Mouse (Mus musculus) heart, postnatal 36 days (tissue): ENCODE measurements around the gene Efcab6. TPM values are rescaled to one million over a fixed set of nuclear protein-coding genes. Genes with fewer than 3 reads are reported as not detected.
A peak's percentile ranks its signal among the peaks of the same experiment; 100 is the strongest.
"Not testable (repeated sequence)": the region's sequence is repeated elsewhere in the genome, so short reads cannot be mapped to it uniquely, and the experiment has no call there.

Source experiments
- DNase-seq, 2 experiments: peaks; one replicate each; pipeline ENCODE4 v3.0.0; 2021 to 2022
- intact Hi-C: fragments of 180-260 bp; cut with DNase I; formaldehyde crosslinking; loops from one replicate; pipeline ENCODE4 v1.15.1; 2025
- total RNA-seq, 2 experiments: library from RNA; stranded (reverse); gene quantifications; 2 replicates each; pipeline ENCODE4 v1.2.3; 2021

Gene Efcab6
- not detected for total RNA-seq

DNA sequence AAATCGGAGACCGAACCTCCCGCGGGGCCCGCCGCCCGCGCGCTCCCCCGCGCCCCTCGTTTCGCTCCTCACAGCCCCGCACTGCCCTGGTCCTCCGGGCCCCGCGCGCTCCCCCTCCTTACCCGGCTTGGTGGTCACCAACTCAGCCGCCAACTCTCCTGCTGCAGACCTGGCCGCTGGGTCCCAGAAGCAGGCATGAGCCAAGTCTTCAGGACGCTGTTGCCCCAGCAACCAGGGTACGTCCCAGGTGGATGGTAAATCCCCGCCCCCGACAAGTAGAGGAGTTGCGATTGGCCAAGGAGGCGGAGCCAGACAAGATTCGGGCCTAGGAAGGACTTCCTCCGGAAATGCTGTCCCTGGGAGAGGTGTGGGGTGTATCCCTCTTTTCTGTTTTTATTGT is at the start of gene Efcab6:
Efcab6 (minus strand) TSS at position 240 of the 400 bp plus-strand sequence.
- no peak for DNase-seq
- intact Hi-C loops, result no loop called here

DNA sequence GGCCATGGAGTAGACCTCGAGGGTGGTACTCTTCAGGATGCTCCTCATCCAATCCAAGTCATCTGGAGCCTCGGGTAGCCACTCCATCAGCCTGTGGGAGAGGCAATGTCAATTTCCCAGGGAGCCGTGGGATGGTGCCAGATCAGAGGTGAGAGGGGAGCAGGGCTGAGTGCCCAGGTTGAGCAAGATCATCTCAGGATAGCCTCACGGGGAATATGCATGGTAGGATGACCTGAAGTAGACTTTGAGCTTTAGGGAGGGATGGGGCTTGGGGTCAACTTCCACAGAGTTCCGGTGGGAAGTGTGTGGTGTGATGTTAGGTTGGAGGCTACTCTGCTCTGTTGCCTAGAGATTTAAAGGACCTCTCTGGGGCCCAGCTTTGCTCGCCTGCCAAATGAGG is 48.7 kb upstream of the Efcab6 start:
- no peak for DNase-seq
- intact Hi-C loops, result no loop called here

DNA sequence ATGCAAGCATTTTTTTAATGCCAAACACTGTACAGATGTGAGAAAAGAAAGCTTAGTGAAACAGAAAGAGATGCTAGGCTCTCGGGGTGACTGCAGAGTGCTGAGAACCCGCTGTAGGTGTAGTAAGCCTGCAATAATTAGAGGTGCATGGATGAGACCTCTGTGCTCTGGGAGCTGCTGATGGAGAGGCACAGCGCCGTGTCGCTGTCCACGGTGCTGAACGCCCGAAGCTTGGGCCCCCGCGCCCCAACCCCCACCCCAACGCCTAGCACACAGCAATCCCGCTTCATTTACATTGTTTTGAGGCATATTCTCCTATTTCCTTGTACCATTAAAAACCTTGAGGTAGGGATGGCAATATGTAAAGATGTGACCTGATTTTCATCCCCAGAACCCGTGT is 43.7 kb upstream of the Efcab6 start:
- DNase-seq, result peak in 1 of 2 experiments; percentile 45

DNA sequence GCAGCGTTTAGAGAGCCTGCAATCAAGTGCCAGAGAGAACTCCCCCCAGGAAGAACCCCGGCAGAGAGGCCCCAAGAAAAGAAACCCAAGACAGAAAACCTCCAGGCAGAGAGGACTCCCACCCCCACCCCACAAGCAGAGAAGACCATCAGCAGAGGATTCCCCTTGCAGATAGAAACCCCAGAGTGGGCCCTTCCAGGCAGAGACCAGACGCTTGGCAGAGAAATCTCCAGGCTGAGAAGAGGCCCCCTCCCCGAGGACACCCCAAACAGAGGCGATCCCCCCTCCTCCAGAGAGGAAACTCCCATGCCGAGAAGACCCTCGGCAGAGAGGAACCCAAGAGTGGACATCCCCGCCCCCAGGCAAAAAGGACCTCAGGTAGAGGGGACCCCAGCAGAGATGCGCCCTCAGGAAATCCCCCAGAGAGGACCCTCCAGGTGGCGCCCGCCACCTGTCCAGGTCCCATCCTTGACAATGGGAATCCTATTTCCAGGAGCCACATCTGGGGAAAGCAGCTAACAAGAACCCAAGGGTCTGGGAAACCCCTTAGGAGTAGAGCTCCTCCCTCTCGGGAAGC is 40.8 kb upstream of the Efcab6 start:
- no peak for DNase-seq
- intact Hi-C loops, result no loop called here

More for the DNA sequence above, 43.7 kb upstream of the Efcab6 start:
- intact Hi-C loops, result no loop called here

DNA sequence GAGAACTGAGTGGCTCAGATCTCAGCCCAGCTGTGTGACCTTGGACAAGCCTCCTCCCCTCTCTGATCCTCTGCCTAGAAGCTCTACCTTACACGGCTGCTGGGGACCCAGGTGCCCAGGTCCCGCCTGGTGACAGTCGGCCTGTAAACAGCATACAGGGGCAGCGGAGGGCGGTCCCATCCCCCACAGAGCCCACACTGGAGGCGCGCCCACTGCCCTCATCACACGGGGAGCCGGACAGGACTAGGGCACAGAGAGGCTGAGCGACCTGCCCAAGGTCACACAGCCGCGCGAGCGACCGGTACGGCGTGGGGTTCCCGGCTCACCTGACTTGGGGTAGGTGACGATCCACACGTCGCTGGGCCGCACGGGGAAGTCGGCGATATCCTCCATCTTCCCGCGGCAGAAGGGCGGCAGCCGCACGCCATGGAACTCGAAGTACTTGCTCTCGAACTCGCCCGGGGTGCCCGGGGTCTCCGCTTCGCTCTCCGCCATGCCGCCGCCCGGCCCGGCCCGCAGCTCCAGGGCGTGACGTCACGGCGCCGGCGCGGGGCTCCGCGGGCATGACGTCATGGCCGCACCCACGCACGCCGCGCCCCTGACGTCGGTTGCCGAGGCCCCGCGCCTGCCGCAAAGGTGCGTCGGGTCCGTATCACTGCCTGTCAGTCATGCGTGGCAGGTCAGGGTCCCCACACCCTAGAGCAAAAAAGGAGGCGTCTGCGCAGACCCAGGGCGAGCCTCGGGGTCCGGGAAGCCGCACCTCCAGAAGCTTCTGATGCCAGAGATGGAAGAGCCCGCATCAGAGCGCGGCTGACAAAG is 40.1 kb upstream of the Efcab6 start, which contains the start of gene Sult4a1:
Sult4a1 (minus strand) TSS at position 650 of the 819 bp plus-strand sequence.
- intact Hi-C loops, result no loop called here
- DNase-seq, result no peak

DNA sequence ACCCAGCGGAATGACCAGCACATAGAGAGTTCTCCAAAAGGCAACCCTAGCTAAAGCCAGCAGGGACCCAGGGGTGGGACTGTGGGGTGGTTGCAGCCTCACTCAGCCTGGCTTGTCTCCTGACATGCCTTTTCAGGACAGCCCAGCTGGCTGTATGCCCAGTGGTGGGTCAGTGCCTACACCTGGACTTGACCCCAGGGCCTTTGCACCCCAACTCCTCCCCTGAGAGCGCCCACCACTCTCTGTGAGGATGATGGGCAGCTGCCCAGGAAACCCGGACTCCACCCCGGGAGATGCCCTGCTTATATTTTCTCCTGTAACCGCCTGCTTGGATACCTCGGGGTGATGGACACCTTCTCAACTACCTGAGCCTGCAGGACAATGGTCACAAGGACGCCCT is 39.4 kb upstream of the Efcab6 start:
- intact Hi-C loops, result no loop called here
- no peak for DNase-seq

DNA sequence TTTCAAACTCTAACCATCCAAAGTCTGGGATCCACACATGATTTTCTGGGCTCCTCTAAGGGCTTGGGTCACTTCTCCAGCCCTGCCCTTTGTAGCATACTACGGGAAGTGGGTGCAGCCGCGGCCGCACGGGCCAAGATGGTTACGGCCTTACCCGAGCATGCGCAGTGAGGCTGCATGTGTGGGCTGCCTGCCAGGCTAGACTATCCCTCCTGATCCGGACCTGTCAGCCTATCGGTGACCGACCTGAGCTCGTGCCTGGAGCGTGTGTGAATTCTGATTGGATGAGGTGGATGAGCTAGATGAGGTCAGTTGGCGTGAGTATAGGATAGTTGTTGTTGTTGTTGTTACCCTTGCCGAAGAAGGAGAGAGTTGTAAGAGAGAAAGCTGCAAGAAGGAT is 32.4 kb upstream of the Efcab6 start:
- intact Hi-C loops, result not testable (repeated sequence)

DNA sequence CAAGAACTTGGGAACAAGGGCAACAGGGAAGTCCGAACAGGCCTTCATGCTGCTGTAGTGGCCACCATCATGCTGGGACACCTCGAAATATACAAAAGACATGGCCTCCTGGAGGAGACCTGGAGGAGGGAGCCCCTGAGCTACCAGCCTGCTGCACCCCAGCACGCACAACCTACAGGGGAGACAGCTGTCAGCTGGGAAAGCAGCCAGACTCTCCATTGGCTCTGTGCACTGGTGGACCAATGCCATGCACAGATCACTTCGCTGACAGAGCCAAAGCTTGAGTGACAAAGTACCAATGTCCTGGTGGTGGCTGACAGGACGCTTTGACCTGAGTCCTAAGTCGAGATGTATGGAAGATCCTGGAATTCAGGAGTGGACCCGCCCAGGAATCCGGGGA is 30.9 kb upstream of the Efcab6 start:
- intact Hi-C loops, result no loop called here
- DNase-seq, result no peak

More for the DNA sequence above, 32.4 kb upstream of the Efcab6 start:
- not testable (repeated sequence) for DNase-seq

DNA sequence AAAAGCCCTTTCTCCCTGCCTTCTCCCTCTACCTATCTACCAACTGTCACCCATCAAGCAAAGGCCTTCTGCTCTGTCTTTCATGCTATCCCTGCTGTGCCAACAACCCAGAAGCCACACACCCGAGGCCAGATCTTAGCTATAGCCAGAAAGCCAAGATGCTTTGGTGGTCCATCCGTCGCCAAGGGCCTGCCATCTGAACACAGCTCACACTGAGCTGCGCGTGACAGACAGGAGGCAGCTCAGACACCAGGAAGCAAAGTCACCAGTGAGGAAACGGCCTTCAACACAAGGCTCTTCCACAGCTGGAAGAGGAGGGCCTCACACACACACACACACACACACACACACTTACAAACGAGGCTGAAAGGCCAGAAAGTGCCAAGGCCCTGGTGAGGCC is 29.7 kb upstream of the Efcab6 start:
- intact Hi-C loops, result no loop called here
- DNase-seq, result no peak

DNA sequence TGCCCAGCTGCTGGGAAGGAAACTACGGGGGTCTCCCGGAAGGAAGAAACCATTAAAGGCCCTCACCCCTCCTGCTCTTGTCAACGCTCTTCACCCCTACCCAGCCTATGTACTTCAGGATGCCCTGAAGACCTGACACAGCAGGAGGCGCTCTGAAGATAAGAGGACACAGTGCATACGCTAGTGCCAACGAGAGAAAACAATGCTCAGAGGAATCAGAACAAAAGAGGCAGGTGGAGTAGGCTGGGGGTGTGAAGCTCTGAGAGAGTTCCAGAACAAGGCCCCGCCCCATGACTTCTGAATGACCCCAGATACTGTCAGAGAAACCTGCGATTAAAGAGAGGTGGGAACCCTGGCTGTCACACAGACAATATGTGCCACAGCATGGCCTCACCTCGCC is 21.6 kb upstream of the Efcab6 start:
- DNase-seq, result no peak
- intact Hi-C loops, result no loop called here

DNA sequence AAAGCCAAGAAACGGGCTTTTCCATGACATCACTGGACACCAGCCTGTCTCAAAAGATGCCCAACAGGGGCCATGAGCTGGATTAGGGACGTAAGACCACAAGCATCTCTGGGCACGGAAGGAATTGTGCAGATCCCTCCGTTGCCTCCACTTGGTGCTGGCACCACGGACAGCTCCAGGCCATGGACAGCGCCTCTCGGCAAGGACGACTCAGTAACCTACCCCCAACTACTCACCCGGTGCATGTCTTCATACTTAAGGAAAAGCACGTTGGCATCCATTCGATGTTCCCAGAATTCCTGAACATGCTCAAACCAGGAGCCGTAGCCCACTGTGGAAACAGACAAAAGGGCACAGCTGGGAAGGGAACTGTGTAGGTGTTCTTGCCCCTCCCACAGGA is 21.2 kb upstream of the Efcab6 start:
- intact Hi-C loops, result no loop called here
- DNase-seq, result no peak

DNA sequence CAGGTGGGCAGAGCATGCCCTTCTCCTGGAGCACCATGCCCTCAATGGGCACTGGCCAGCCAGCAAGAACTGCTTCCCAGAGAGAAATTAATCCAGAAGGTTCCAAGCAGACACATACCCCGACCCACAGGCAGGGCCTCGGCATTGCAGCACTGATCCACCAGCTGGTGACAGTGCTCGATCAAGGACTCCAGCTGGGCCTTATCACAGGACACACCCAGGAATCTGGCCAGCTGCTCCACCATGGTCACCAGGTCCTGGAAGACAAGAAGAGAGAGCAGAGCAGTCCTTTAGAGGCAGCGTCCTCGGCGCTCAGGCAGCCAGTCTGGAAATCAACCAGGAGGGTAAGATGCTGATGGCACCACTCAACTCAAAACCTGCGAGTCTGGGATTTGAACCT is 14.9 kb upstream of the Efcab6 start:
- no peak for DNase-seq

DNA sequence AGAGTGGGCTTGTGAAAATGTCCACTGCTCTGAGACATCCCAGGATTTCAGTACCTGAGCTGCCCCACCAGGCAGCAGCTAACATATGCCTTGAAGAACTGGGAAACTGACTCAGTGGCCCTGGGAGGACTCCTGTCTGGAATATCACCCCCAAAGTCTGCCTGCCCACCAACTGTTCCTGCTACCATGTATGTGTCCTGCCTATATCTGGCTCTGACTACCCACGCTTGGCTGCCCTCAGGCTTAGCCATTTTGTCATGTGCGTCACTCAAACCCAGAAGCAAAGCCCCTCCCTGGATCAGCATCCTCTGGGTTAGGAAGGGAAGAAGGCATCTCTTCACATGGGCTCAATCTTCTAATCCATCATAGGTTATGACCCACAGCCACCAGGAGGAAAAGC is 14.3 kb upstream of the Efcab6 start:
- intact Hi-C loops, result no loop called here
- no peak for DNase-seq

More for the DNA sequence above, 14.9 kb upstream of the Efcab6 start:
- intact Hi-C loops, result no loop called here

DNA sequence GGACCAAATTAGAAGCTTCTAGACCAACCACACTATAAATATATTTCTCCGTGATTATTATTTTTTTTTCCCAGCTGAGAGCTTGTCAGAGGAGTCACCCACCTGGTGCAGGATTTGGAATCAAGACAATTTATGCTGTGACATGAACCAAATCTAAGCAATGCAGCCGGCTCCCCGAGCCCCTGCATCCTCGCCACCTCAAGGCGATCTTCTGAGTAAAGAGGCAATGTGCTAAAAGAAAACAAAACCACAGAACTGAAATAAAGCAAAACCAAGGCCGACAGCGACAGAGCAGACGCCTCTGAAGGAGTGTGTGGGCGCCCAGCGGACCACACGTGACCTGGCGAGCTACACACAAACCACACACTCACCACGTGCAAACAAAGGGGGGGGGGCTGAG is 13.5 kb upstream of the Efcab6 start:
- intact Hi-C loops, result no loop called here
- DNase-seq, result no peak

DNA sequence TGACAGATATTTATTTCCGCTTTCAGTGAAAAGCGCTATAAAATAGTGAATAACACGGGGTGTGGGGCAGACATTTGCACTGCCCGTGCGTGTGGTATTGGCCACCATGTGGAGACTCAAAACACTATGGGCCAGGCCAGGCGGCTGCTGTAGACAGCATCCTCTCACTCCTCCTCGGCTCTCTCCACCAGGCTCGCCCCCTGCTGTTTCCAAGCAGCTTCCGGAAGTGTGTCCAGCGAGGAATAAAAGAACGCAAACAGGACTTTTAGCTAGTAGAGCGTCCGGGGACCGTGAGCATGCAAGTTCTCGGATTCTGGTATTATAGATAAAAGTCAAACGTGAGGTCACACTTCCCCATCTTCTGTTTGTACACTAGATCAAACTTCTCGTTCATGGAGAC is 12.0 kb upstream of the Efcab6 start:
- intact Hi-C loops, result no loop called here
- DNase-seq, result no peak

DNA sequence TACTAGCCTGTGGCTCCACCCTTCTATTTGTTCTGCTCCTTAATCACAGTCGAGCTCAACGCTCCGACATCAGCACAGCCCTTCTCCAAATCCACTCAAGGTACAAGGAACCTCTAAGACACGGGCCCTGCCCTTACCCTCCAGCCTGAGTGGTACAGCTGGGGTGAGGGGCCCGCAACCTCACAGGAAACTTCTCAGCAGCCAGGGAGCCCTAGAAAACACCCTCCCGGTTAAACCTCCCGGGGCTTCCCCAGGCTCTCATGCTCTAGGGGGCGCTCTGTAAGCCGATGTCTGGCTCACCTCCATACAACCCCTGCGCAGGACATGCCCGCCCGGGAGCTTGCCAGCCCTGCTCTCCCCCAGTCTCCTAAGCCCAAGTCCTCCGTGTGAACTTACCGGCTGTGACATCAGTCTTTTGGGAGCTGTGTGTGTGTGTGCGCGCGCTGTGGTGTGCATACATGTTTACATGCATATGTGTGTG is 9.6 kb upstream of the Efcab6 start:
- intact Hi-C loops, result loop anchor here (1.0 to 5.0 kb wide), 3 partner anchors 93 to 557 kb away; partner anchors contain the start of gene Pnpla3
- no peak for DNase-seq

DNA sequence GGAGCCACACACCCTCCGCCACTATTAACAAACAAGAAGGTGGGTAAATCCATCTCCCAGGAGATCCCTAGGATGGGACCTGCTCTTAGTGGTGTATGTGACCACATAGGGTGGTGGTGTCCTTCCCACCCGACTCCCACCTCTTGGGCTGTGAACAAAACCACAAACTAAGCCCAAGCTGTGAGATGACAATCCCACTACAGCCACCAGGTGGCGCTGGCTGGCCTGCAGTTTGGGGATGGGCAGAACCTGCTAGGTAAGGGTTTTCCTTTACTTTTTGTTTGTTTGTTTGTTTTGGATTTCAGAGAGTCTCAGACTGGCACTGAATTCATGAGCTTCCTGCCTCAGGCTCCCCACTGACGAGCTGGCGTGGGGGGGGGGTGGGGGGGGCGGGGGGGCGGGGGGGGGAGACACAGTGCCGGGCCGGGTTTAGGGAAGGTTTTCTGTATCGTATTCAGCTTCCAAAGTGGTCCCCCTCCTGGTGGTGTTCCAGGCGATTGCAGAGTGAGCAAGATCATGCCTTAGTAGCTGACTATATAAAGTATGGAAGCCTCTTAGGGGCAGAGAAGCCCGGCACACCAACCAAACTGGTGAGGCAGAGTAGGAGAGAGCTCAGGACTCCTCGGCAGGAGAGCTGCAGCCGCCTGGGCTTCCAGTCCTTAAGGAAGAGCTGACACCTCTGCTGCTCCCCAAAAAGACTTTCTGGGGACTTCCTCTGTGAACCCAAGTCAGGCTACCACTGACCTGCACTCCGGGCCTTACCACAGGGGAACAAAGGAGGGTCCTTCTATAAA is 8.9 kb upstream of the Efcab6 start:
- intact Hi-C loops, result loop anchor here (1.0 to 5.0 kb wide), 3 partner anchors 93 to 557 kb away; partner anchors contain the start of gene Pnpla3
- peak; percentile 57 to 74 for DNase-seq

DNA sequence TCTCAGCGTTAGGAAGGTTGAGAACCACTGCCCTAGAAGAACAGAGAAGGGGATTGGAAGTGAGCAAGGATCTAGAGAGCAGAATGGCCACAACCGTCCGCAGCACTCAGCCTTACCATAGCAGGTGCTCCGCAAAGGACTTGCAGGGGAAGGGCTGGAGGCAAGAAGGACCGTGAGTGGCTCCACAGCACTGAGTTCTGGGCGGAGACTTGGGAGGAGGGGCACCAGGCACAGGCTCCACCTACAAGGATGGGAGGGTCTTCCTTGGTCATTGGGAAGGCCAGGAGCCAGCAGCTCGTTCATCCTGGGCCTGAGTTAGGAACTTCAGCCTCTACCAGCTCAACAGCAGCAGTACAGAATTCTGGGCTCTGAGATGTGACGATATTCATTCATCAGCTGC is 7.9 kb upstream of the Efcab6 start:
- no peak for DNase-seq
- intact Hi-C loops, result loop anchor here (5.0 kb wide), 2 partner anchors 94 to 539 kb away; partner anchors contain the start of gene Pnpla3

DNA sequence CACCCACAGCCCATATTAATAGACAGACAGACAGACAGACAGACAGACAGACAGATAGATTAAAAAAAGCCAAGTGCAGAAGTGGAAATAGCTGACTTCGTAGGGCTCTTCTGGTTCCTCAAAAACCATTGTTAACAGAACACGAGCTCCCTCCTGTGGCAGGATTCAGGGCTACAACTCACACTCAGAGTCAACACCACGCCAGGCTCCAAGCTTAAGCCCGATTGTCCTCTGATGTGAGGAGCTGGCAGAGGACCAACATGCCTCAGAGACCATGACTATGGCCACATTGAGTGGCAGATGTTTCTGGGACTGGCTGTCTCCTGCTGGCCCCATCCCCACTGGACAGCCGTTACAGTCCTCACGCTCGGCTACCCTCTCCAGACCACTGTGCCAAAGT is 7.0 kb upstream of the Efcab6 start:
- peak; percentile 25 to 58 for DNase-seq
- intact Hi-C loops, result loop anchor here (5.0 kb wide), 2 partner anchors 95 to 540 kb away; partner anchors contain the start of gene Pnpla3

DNA sequence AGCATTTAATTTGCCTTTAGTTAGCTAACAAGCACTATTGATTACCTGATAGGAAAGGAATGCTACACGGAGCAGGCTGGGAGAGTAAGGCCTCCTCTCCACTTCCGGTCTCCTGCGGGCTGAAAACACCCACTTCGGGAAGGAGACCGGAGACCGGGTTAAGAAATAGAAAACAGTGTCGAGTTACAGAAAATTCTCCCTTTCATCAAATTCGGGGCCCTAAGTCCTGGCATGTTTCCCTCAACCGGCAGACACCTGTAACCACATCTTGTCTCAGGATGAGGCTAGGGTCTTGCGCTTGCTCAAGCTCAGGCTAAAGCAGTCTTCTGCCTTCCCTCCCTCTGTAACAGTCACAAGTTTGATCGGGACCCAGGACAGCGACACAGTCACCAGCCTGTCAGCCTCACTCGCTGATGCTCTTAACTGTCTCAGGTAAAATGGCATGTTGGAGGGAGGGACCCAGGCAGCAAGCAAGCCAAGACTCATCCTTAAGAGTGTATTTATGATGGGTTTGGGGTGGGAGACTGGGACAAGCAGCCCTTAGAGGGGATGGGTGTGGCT is 5.0 kb upstream of the Efcab6 start:
- no peak for DNase-seq
- intact Hi-C loops, result loop anchor here (5.0 kb wide), 2 partner anchors 97 to 542 kb away; partner anchors contain the start of gene Pnpla3
